Mouse (Mus musculus): ENCODE measurements around the gene Eme1. TPM values are rescaled to one million over a fixed set of nuclear protein-coding genes. Genes with fewer than 3 reads are reported as not detected.

The Eme1 gene
- polyA plus RNA-seq, 1 experiment from 2014 or later, result 2.3 TPM

Other genes starting within 250 kb of the Eme1 start
- gene Cacna1g, start 179.8 kb downstream of the Eme1 start, polyA plus RNA-seq (2015; fragmentation: Nextera tagmentation; extraction: Ambion mirVana), result 12.8 and 14.7 TPM in 2 replicates
- gene Spata20, start 167.8 kb downstream of the Eme1 start, polyA plus RNA-seq (2015; fragmentation: Nextera tagmentation; extraction: Ambion mirVana), result 0.28 and 0.42 TPM in 2 replicates
- gene Epn3, start 154.0 kb downstream of the Eme1 start, polyA plus RNA-seq (2015; fragmentation: Nextera tagmentation; extraction: Ambion mirVana), result 1.1 and 1.5 TPM in 2 replicates
- 2.0 and 2.8 TPM in 2 replicates for gene Mycbpap, start 132.2 kb downstream of the Eme1 start, polyA plus RNA-seq (2015; fragmentation: Nextera tagmentation; extraction: Ambion mirVana)
- gene Rsad1, start 104.7 kb downstream of the Eme1 start, polyA plus RNA-seq (2015; fragmentation: Nextera tagmentation; extraction: Ambion mirVana), result 9.4 and 10.4 TPM in 2 replicates
- gene Chad, start 88.9 kb downstream of the Eme1 start, polyA plus RNA-seq (2015; fragmentation: Nextera tagmentation; extraction: Ambion mirVana), result 1.2 and 1.8 TPM in 2 replicates
- gene Acsf2, start 52.1 kb downstream of the Eme1 start, polyA plus RNA-seq (2015; fragmentation: Nextera tagmentation; extraction: Ambion mirVana), result 1.1 and 3.2 TPM in 2 replicates
- 148 and 163 TPM in 2 replicates for gene Lrrc59, start 24.2 kb downstream of the Eme1 start, polyA plus RNA-seq (2015; fragmentation: Nextera tagmentation; extraction: Ambion mirVana)
- gene Mrpl27, start 197 bp downstream of the Eme1 start, polyA plus RNA-seq (2015; fragmentation: Nextera tagmentation; extraction: Ambion mirVana), result 146 and 154 TPM in 2 replicates
- 15.4 and 16.8 TPM in 2 replicates for gene Xylt2, start 23.6 kb upstream of the Eme1 start, polyA plus RNA-seq (2015; fragmentation: Nextera tagmentation; extraction: Ambion mirVana)
- 0.24 TPM in 1 of 2 replicates, not detected in the other for gene Gm11541, start 50.5 kb upstream of the Eme1 start, polyA plus RNA-seq (2015; fragmentation: Nextera tagmentation; extraction: Ambion mirVana)
- gene Cdc34b, start 87.8 kb upstream of the Eme1 start, polyA plus RNA-seq (2015; fragmentation: Nextera tagmentation; extraction: Ambion mirVana), result not detected in 2 replicates
- not detected in 2 replicates for gene Tmem92, start 128.7 kb upstream of the Eme1 start, polyA plus RNA-seq (2015; fragmentation: Nextera tagmentation; extraction: Ambion mirVana)

Data from neural tube, embryonic 15.5 days (tissue).